Mouse (Mus musculus) cerebellum, postnatal 14 days (tissue): ENCODE measurements around the gene Elovl5.

ENCODE experiments used
- DNase-seq, 2 experiments: peaks; one replicate each; pipeline ENCODE4 v3.0.0; 2021; ENCODE audit warnings: mixed read lengths in 2 of 2

Gene Elovl5

DNA sequence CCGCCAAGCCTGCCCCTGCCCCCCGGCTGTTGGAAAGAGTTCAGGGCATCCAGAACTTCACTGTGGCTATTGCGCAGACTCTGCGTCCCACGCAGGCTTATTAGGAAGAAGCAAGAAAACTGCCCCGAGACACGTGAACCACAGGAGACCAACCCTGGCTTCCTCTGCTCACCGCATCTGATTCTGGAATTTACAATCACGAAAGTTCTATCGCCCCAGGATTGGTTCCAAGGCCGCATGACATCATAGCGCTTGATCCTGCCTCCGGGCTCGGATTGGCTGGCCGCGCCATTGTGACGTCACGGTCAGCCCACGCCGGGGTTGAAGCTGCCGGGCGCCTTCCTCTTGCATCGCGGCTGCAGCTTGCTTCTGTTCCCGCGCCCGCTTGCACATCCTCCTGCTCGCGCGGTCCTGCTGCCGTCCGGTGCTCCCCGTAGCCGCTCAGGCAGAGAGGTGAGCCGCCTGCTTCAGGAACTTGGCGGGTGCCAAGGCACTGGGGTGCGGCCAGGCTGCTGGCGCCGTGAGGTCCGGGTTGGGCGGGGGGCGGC is at the start of gene Elovl5:
Gene Elovl5 (plus strand): TSS at position 291 of the 548 bp plus-strand sequence.
- peak; percentile 98 to 99 for DNase-seq

DNA sequence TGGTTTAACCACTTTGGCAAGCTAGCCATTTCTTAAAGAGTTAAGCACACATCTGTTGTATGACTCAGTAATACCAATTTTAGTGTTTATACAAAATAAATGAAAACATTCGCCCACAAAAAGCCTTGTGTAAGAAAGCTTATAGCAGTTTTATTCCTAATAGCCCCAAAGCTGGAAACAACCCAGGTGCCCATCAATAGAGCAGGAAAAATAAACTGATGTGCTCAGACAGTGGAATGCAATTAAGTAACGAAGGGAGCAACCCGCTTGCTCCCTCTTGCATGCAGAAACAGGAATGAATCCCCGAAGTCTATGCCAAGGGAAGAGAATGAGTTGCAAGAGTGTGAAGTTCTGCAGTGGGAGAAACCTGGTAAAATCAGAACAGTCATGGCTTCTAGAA is 25.7 kb upstream of the Elovl5 start:
- DNase-seq: no peak

DNA sequence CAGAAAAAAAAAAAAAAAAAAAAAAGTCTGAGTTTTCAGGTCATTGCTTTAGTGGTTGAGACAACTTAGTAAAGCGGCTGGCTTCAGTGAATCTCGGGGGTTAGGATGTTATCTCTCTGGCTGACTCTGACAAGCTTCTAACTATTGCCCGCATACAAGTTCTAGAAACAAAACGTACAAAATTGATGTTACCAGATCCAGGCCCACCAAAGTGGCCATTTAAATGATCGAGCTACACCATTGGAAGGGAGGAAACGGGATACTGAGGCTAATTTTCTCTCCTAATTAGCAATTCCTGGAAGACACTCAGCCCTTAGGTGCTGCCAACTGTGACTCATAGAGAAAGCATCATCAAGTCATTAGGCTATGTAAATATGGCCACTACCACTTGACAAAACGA is 18.6 kb upstream of the Elovl5 start:
- no peak for DNase-seq

DNA sequence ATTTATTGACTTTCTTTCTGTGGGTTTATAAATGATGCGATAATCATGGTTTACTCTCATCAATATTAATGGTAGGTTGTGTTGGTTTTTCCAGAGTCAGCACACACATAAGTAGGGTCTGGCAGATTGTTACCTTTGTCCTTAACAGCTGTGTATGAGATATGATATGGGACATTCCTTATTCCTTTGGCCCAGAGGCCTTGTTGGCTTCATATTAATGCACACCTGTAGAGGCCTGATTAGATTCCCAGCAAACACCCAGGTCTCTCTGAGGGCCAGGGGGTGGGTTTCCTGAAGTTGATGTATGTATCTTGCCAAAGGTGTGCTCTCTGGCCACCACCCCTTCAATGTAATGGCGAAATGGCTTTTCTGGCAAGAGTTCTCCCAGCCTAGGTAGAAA is 13.0 kb upstream of the Elovl5 start:
- no peak for DNase-seq

DNA sequence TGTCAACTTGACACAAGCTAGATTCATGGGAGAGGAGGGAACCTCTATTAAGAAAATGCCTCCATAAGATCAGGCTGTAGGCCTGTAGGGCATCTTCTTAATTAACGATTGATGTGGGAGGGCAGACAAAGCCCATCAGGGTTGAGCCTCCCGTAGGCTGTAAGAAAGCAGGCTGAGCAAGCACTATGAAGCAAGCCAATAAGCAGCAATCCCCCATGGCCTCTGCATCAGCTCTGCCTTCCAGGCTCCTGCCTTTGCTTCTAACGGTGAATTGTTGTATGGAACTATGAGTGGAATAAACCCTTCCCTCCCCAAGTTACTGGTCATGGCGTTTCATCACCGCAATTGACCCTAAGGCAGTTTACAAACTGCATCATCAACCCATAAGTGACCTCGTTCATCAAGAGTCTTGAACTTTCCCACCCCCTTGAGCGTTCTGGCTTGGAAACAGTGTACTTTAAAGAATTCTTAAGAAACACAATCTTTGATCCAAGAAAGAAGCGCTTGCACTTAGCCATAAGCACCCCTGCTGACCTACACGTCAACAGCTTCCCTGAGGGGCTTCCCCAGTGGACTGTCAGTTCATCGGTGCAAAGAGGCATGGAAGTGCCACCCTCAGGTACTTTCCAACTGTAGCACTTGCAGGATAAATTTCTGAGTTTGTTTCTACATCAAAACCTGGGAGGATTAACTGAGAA is 7.4 kb upstream of the Elovl5 start:
- DNase-seq: no peak

DNA sequence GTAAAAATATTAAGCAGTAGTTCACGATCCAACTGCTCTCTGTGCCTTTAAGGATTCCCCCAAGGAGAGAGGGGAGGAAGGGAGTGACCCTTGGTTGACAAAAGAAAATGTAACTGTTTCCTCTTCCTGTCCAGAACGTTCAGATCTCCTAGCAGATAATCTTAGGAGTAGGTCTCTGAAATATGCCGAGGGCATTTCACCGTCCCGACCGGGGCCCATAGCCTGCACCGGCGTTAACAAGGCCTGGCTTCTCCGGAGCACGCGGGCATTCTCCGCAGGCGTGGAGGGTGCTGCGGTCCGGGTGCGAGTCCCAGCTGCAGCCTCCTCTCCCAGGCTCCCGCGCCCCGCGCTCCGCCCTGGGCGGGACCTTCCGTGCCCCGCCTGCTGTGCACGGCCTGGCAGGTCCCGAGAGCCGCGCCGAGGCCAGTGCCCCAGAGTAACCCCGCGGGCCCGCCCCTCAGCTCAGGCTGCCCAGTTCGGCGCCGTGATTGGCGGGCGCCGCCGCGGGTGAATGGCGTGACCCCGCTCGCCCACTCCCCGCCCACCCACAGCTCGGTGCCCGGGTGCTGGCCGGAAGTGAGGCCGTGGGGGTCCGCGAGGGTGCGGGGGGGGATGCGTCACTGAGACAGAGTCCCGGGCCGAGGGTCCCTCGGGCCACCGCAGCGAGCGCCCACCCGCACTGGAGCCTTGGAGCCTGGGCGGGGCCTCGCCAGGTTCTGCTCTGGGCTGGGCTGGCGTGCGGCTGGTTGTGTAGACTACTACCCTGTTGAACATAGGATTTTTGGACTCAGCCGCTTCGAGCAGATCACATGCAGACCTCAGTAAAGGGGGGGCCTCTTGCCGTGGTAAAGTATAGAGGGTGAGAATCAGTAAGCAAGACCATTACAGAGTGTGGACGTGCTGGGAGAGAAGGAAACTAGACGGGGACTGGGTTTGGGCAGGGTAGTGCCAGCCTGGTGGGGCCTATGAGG is 6.6 kb upstream of the Elovl5 start:
- DNase-seq: peak; percentile 88 to 92

DNA sequence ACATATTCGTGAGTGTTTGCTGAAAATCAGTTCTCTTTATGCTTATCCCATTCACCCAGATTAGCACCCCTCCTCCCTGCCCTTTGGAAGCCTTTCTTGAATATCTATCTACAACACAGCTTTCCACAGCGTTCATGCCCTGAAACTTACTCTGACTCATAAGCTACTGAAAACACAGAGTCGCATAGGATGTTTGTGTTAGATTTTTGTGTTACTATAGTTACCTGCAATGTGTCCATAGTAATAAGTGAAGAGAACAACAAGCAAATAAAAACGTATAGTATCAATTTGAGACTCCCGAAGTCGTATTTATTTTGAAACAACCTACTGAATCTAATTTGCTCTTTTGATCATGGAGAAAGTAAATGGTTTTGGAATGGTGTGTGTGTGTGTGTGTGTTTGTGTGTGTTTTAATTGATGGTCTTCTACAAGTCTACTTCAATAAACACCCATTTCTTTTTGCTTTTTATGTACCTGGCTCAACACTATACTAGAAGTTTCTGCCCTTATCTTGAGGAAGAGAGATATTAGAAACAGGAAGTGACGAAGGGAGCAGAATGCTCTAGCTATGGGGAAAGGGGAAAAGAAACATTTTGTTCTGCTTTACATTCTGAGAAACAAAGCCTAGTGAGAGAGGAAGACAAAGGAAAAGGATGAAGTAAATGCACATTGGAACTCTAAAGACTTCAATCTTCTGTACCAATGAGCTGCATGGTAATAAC is 5.5 kb upstream of the Elovl5 start:
- DNase-seq: no peak

DNA sequence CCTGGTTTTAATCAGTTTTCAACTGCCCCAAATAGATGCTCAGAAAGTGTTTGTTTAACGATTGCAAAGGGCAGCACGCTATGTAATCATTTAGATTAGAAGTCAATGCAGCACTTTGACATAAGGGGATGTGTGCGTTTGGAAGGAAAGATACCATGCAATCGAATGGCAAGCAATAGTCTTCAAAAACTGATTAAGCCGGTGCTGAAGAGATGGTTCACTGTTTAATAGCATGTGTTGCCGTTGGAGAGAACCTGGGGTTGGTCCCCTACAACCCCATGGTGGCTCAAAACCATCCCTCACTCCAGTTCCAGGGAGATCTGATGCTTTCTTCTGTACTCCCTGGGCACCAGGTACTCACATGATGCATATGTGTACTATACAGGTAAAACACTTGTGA is 4.9 kb upstream of the Elovl5 start:
- DNase-seq: no peak

DNA sequence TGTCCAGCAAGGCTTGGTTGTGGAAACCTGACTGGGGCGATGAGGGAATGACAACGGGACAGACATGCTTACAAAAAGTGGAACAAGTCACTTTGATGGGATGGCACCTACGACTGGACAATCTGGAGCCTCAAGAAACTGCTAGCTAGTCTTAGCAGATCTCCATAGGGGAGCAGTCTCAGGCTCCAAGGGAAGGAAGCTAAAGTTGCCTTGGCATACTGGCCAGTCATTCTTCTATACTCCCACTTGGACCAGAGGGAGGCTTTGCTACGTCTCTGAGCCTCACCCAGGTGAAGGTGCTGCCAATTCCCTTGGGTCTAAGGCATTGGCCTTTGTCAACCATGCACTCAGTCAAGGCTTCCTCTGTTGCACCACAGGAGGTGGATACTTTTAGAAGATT is 2.5 kb upstream of the Elovl5 start:
- DNase-seq: no peak

DNA sequence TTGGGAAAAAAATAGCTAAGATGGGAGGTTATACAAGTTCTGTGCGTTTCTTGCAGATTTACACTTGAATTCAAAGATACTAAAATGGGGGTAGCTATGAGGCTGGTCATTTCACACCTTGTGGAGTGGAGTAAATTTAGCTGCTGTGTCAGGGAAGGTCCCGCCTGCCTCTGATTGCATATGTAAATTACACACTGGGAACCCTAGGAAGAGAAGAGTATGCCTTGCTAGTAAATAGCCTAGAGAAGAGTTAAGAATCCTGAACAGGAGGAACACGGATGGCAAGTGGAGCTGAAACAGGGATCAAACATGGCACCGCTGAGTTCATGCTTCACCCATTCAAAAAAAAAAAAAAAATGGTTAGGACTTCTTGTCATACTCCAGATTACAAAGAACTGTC is 1.4 kb upstream of the Elovl5 start:
- no peak for DNase-seq

DNA sequence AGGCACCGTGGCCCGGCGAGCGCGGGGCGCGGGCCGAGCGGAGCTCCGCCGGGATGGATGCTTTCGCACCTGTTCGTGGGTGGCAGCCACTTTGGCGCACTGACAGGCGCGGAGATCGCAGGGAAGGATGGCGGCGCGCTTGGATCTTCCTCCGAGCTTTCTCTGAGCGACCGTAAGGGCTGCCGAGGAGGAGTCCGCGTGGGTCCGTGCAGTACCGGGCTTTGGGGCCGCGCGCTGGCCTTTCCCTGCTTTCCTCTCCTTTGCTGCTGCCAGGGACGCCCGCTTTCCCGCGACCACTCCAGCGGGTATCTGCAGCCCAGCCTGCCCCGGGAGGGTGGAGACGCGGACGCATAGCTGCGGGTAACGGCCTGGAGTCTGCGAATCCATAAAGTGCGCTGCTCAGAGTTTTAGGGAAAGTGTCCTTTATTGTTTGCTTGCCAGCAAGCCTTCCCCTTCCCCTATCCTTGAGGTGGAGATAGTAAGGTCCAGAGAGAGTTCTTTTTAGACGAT is 513 bp downstream of the Elovl5 start:
- DNase-seq: peak in 1 of 2 experiments; percentile 75

DNA sequence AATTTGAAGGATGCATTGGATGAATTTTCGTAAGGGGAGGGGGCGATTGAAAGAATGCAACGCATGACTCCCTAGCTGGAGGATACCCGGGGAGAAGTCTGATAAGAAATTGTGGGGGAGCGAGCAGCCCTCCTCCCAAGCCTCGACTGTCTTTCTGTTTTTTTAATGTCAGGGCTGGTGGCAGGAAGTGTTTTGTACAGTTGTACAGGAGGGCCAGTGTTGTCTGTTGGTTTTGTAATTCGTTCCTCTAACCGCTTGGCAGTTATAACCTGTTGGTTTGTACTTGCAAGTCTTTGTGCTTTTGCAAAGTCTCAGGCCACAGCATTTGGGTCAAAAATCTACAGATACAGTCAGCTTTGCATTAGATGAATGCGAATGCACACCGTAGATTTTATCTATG is 1.0 kb downstream of the Elovl5 start:
- no peak for DNase-seq

DNA sequence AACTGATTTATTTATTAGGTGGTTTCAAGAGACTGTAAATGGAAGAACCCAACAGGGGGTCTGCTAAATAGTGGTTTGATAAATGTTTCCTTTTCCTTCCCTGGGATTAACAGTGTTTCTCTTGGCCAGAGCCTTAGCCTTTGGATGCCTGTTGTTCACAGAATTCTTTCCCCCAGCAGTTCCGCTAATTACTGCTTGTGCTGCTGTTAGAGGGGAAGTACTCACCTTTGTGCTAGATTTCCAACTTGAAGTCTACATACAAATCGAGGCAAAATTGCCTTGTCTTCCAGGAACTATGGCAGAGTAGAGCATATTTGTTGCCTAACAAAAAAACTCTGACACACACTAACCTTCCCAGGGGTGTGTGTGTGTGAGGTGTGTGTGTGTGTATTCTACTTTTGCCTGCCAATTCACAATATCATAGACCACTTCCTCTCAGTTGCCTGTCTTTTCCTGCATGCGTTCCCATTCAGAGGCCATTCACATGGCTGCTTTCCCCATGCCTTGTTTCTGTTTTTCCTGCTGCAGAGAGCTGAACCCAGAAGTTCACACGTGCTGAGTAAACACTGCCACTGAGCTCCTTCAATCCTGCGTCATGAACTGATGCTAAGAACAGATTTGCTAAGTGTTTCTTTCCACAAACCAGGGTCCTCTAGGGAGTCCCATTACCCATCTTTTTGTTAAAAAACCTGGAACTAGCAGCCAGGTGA is 2.0 kb downstream of the Elovl5 start:
- no peak for DNase-seq

DNA sequence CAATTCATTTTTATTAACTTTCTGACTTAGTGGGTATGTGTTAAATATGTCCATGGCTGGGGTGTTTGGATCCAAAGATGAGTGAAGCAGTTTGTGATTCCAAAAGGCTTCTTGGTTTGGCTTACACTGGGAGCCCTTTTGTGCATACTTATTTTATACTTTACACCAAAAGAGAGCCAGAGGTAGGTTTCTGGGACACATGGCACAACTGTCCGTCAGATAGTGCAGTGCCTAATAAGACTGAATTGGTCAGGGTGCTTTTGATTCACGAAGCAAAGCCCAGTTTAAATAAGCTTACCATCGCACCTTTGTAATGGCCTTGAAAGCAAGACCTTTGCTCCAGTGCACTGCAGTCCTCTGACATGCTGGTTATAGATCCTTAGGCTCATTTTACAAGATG is 3.3 kb downstream of the Elovl5 start:
- DNase-seq: no peak

DNA sequence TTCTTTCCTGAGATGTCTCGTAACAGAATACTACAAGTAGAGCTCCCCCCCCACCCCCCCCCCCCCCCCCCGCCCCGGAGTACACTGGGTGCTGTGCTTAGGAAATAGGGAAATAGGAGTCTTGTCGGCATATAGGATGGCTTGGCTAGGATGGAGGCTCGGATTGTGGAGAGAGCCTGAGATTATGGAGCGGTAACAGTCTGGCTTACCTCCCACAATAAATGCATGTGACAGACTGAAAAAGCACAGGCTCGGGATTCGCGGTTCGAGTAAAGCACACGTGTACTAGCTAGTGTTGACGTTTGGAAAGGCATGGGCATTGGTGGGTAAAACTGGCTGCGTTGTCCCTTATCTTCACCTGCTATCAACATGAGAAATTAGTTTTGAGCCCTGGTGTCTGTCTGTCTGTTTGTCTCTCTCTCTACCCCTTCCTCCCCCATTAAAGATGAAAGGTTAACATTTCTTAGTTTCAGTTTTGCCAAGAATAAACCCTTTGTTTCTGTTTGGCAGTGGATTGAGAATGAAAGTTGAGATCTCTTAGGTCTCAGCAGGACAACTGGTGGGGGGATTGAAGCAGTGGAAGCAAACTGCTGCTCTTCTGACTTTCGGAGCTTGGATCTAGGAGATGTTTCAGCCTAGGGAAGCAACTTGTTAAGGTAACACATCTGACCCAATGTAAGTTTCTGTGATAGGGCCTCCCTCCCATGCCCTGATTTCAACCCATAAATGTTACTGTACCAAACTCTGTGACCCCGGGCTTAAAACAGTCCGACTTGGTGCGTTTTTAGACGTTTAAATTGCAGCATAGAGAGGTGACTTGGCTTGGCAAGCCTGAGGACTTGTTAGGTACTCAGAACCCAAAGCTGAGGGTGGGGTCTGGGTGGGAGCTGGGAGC is 4.4 kb downstream of the Elovl5 start:
- no peak for DNase-seq

DNA sequence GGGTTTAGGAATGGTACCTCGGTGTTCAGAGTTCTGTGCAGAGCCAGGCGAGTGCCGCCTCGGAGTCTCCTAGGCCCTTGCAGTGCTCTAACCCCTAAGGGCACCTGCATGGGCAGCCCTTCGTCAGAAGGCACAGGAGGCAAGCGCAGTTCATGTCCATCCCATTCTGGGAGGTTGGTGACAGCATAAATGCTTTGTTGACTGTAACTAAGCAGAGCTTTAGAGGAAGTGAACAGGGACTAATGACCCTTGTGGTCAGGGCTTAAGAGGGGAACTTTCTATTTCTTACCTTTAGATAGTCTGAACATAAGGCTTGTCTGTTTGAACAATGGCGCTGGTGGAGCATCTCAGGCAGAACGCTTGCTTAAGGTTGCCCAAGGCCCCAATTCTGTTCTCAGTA is 6.6 kb downstream of the Elovl5 start:
- no peak for DNase-seq

DNA sequence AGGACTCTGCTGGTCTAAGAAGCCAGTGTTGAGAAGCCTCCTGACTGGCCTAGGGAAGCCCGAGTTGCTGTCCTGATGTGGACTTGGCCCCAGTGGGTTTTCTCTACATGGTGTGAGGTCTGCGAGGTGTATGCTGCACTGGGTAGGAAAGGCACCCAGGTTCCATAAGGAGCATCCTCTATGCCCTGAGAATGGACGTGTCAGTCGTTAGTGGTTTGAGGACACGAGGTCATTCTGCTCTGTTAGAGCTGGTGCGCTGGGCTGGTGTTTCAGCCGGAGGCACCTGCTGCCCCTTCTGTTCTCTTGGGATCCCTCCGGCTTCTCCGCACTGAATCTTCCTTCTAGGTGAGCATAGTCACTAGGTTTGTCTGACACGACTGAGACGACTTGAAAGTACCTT is 7.0 kb downstream of the Elovl5 start:
- DNase-seq: no peak

DNA sequence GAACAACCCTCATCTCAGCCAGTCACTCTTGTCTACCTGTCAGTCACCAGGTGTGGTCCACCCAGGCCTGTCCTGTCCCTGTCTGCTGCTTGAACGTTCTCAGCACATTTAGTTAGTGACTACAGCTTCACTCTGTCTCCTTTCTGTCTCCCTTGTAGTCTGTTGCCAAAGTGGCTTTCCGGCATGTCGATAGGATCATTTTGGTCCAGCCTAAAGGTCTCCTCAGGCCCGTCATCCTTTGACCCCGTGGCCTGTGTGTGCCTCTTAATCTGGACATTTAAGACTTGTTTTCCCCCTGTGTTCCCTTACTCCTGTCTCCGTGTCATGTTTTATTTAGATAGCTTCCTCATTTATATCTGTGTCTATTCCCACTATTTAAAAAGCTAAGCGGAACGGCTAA is 9.0 kb downstream of the Elovl5 start:
- DNase-seq: no peak

DNA sequence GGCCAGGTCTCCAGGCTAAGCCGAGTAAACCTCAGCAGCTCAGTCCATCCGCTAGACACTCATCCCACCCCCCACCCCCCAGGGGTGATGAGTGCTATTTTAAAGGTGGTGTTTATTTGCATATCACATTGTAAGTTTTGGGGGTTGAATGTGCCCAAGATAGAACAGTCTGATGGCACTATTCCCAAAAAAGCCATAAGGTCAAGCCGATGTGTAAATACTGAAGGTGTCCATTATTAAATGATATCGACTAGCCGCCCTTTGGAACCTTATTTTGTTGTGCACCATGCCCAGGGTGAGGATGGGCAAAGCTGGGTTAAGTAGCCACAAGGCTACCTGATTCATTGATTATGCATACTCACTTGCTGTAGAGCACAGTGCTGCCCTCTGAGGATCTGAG is 9.7 kb downstream of the Elovl5 start:
- no peak for DNase-seq

DNA sequence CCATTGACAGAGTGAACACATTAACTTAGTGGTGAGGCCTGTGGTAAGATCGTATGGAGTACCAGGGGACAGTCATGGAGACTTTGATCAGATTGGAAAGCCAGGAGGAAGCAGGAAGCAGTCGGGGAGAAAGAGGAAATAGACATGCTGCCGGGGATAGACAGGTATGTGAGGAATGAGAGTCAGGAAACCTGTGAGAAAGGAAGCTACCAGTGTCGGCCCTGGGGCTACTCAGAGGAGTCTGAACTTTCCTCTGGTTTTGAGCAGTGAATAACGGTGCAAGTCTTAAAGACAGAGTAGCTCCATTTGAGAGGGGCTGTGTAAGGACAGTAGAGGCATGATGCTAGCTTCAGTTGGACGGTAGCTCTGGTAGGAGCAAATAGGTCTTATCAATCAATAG is 10.3 kb downstream of the Elovl5 start:
- DNase-seq: no peak

DNA sequence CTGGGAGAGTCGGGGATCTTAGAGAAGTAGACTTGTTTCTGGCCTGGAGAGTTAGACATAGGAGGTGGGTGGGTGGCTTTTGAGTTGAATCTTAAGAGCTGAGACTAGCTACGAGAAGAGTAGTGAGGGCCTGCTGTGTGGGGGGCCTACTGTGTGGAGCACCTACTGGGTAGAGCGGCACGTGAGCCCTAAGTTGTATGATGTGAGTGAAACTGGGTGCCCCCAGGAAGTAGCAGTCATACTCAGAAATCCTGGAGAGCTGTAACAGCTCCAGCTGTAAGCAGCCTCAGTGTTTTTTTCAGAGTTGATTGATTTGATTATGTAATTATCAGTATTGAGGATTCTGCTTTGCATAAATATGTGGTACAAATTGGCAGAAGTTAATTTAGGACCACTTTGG is 11.6 kb downstream of the Elovl5 start:
- DNase-seq: no peak
